Mouse (Mus musculus) myocyte (in vitro differentiated cells): ENCODE measurements at regions not wholly inside any gene's neighbourhood (a gene's known extent, or its start where the extent isn't known, plus 50 kb on each side); places are given as distances from the start of the nearest gene placed in this dataset.

Experiments used
- CEBPB ChIP-seq: IDR thresholded peaks from 2 replicates; pipeline ENCODE4 v1.6.1; 2011; ENCODE audit warnings: mild to moderate bottlenecking, moderate library complexity; ENCODE audit not compliant: poor library complexity, insufficient read depth, severe bottlenecking
- MYOG ChIP-seq, 3 experiments: IDR thresholded peaks; one replicate each; pipeline ENCODE4 v1.6.1; 2011; ENCODE audit warnings: control low read depth in 2 of 3, low read depth in 2 of 3, mild to moderate bottlenecking in 2 of 3; ENCODE audit not compliant: insufficient read length in 2 of 3, control insufficient read depth in 1 of 3, insufficient read depth in 1 of 3
- POLR2A ChIP-seq: IDR thresholded peaks from one replicate; pipeline ENCODE4 v1.6.1; 2011; ENCODE audit warnings: low read depth, mild to moderate bottlenecking, control low read depth, moderate library complexity; ENCODE audit not compliant: insufficient read length
- POLR2AphosphoS2 ChIP-seq: IDR thresholded peaks from one replicate; pipeline ENCODE4 v1.6.1; 2011; ENCODE audit warnings: low read depth, control low read depth; ENCODE audit not compliant: insufficient read length
- REST ChIP-seq: IDR thresholded peaks from one replicate; pipeline ENCODE4 v1.6.1; 2011; ENCODE audit warnings: mild to moderate bottlenecking, control low read depth, moderate library complexity; ENCODE audit not compliant: insufficient read depth, insufficient read length
- TCF12 ChIP-seq: IDR thresholded peaks from one replicate; pipeline ENCODE4 v1.6.1; 2011; ENCODE audit warnings: mild to moderate bottlenecking, control low read depth; ENCODE audit not compliant: poor library complexity, insufficient read depth, severe bottlenecking
- TCF3 ChIP-seq: IDR thresholded peaks from one replicate; pipeline ENCODE4 v1.6.1; 2011; ENCODE audit warnings: low read depth, control low read depth; ENCODE audit not compliant: insufficient read length
- USF1 ChIP-seq: IDR thresholded peaks from one replicate; pipeline ENCODE4 v1.6.1; 2011; ENCODE audit warnings: low read depth, mild to moderate bottlenecking, control low read depth, moderate library complexity

GRCm38 (mm10) chr5:51190661-51191060, 376.9 kb downstream of the Ppargc1a start:
- TF ChIP-seq POLR2A: no peak
- no peak for TF ChIP-seq TCF12
- no peak for TF ChIP-seq USF1
- TF ChIP-seq CEBPB: no peak
- TF ChIP-seq TCF3: no peak
- no peak for TF ChIP-seq REST
- TF ChIP-seq POLR2AphosphoS2: no peak
- no peak for TF ChIP-seq MYOG (IDR thresholded peaks at IDR 0.05; ENCODE audit: control insufficient read depth in 1 of 3, insufficient read depth in 1 of 3, insufficient read length in 2 of 3, low read depth in 2 of 3)
